In the genomic region with DNA sequence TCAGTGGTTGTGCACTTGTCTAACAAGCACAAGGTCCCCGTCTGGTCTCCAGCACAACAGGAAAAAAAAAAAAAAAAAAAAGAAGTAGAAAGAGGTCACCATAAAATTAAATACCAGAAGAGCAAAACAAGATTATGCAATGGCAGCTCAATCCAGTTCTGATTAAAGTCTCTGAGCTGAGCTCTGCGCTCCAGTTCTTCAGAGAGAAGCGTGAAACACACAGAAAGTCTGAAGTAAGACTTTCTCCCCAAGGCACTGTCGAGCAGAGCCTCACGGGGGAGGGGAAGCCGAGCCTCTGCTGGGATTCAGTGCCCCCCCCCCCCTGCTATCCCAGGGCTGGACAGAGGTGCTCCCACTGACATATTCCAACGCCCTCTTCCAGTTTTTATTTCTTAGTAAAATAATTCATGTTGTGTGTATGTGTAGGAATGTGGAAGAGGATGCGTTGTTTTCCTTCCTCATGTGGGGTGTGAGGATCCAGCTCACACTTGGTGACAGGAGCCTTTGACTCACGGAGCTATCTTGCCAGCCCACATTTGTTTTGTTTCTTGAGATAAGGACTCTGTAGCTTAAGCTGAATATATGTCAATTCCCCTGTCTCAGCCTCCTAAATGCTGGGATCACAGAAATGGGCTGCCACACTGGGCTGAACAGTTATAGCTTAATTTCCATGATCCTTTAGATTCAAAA, we compare ENCODE assay signal across 20 mouse cellular contexts. TPM values are rescaled to one million over a fixed set of nuclear protein-coding genes. Genes with fewer than 3 reads are reported as not detected.
A peak's percentile ranks its signal among the peaks of the same experiment; 100 is the strongest.
DNase-seq lines count a peak whose midpoint lies in the region; ATAC-seq lines count a peak whose summit lies in the region.
"Had no signal": no experiment of that assay in that cellular context is flagged by ENCODE, and none has a peak within 500 bp of the region (broad histone marks: within the 10 kb centered on the region; RNA-seq: fewer than 3 reads in every experiment).

No protein-coding gene starts in this region.

- peak overlapping the region; percentile 8; the same call in 1 of the 2 replicates for H3K9ac ChIP-seq in heart, embryonic 14.5 days (ENCODE audit: low read length)
- H3K9ac ChIP-seq: forebrain, embryonic 15.5 days; intestine, embryonic 15.5 days; limb, embryonic 15.5 days; stomach, embryonic 15.5 days had no signal

- intact Hi-C loops in heart, postnatal 36 days (cut with DNase I), result loop anchor here (5.0 kb wide), 1 partner anchor 240 kb away; the partner anchor contains the start of gene Srxn1

- no peaks in the 10 kb centered on the region for H3K27me3 ChIP-seq in heart, embryonic 14.5 days (ENCODE audit: control insufficient read depth, insufficient read depth, low read length)
- H3K27me3 ChIP-seq in erythroblast, embryonic 14.5 days (ENCODE audit: control insufficient read depth), result peaks cover 17% of the 10 kb centered on the region
- H3K27me3 ChIP-seq: limb, embryonic 15.5 days; megakaryocyte, embryonic 14.5 days; stomach, embryonic 15.5 days had no signal

- H3K9me3 ChIP-seq in heart, embryonic 14.5 days (ENCODE audit: control insufficient read depth, low read length), result no peaks in the 10 kb centered on the region
- H3K9me3 ChIP-seq in erythroblast, embryonic 14.5 days (ENCODE audit: control insufficient read depth, low read length), result no peaks in the 10 kb centered on the region
- H3K9me3 ChIP-seq: embryonic facial prominence, embryonic 10.5 days; forebrain, embryonic 15.5 days; intestine, embryonic 15.5 days; limb, embryonic 15.5 days; megakaryocyte, embryonic 14.5 days; stomach, embryonic 15.5 days had no signal

- 18% methylated on average over 9 of the region's 9 CpGs for WGBS in heart, embryonic 14.5 days

- no peak for DNase-seq in heart, postnatal 36 days
- peak; percentile 58 for DNase-seq in MN1 (ENCODE audit: low spot score)
- DNase-seq in cerebellum, adult 9-10 months, result no peak
- DNase-seq in right cerebral cortex, postnatal 36 days (ENCODE audit: low spot score in 2 of 2), result no peak
- DNase-seq in gastrocnemius, postnatal 25 days, result no peak
- DNase-seq: adrenal gland, postnatal 25 days; cerebellum, adult 18-20 months; gastrocnemius, postnatal 14 days; kidney, postnatal 36 days; thymus, postnatal 14 days had no signal

- H3K36me3 ChIP-seq in heart, embryonic 14.5 days (ENCODE audit: control insufficient read depth, insufficient read depth, low read length), result no peaks in the 10 kb centered on the region
- no peaks in the 10 kb centered on the region for H3K36me3 ChIP-seq in erythroblast, embryonic 14.5 days (ENCODE audit: control insufficient read depth)
- H3K36me3 ChIP-seq: embryonic facial prominence, embryonic 10.5 days; forebrain, embryonic 15.5 days; intestine, embryonic 15.5 days; limb, embryonic 15.5 days; stomach, embryonic 15.5 days had no signal

- no peak for ATAC-seq in heart, embryonic 14.5 days (ENCODE audit: insufficient number of reproducible peaks, insufficient read depth, low FRiP score, low read depth)
- peak; percentile 54 for ATAC-seq in megakaryocyte progenitor cell, adult 5-6 weeks (replicated peaks; ENCODE audit: poor library complexity)
- ATAC-seq: forebrain, embryonic 15.5 days; intestine, embryonic 15.5 days had no signal

- H3K4me3 ChIP-seq in heart, embryonic 14.5 days (ENCODE audit: control insufficient read depth in 1 of 2, insufficient read depth in 1 of 2, low read depth in 1 of 2, low read length in 2 of 2), result no peak overlapping the region
- H3K4me3 ChIP-seq in erythroblast, embryonic 14.5 days (replicated peaks), result peak overlapping the region; percentile 44
- H3K4me3 ChIP-seq: embryonic facial prominence, embryonic 10.5 days; forebrain, embryonic 15.5 days; intestine, embryonic 15.5 days; limb, embryonic 15.5 days; megakaryocyte, embryonic 14.5 days; stomach, embryonic 15.5 days had no signal

- peaks cover 12 to 18% of the 10 kb centered on the region in 2 experiments for H3K4me1 ChIP-seq in heart, embryonic 14.5 days (ENCODE audit: control insufficient read depth in 2 of 2, insufficient read depth in 2 of 2, low read length in 2 of 2)
- peaks cover 77% of the 10 kb centered on the region for H3K4me1 ChIP-seq in erythroblast, embryonic 14.5 days (ENCODE audit: control insufficient read depth)

- H3K4me2 ChIP-seq in heart, embryonic 14.5 days (ENCODE audit: low read length), result no peak overlapping the region
- H3K4me2 ChIP-seq: forebrain, embryonic 15.5 days; intestine, embryonic 15.5 days; limb, embryonic 15.5 days; stomach, embryonic 15.5 days had no signal

- H3K27ac ChIP-seq in heart, embryonic 14.5 days (replicated peaks in 1 of 2; ENCODE audit: control insufficient read depth in 1 of 2, insufficient read depth in 1 of 2, low read depth in 2 of 2, low read length in 2 of 2), result no peak overlapping the region
- H3K27ac ChIP-seq: embryonic facial prominence, embryonic 10.5 days; forebrain, embryonic 15.5 days; intestine, embryonic 15.5 days; limb, embryonic 15.5 days; stomach, embryonic 15.5 days had no signal

RNA-seq across cellular contexts. Expression of gene Trib3, which starts 3.1 kb away (rescaled TPM):
- polyA plus RNA-seq in heart, embryonic 14.5 days (2014; fragmentation: Nextera tagmentation; extraction: Ambion mirVana), result 1.8 and 1.9 TPM in 2 replicates
- total RNA-seq in heart, postnatal 36 days (2021), result 1 to 10 TPM; 3.6 to 3.8 TPM
- 1.3 TPM in 2 replicates for polyA plus RNA-seq in erythroblast, embryonic 14.5 days (2012)
- not detected in 2 replicates for total RNA-seq in megakaryocyte progenitor cell, adult 5-6 weeks (2015)
- not detected in 2 replicates for total RNA-seq in megakaryocyte progenitor cell, adult 5-6 weeks (2017)
- 1 to 10 TPM in 1 of 2 experiments, under 1 TPM in 1; 0.74 to 1.8 TPM for total RNA-seq in gastrocnemius, postnatal 25 days (2021)

RNA-seq across cellular contexts. Expression of gene Rbck1, which starts 14.5 kb away (rescaled TPM):
- polyA plus RNA-seq in heart, embryonic 14.5 days (2014; fragmentation: Nextera tagmentation; extraction: Ambion mirVana), result 63.0 and 63.1 TPM in 2 replicates
- 10 to 100 TPM; 44.2 to 51.4 TPM for total RNA-seq in heart, postnatal 36 days (2021)
- 16.2 and 20.4 TPM in 2 replicates for polyA plus RNA-seq in erythroblast, embryonic 14.5 days (2012)
- 50.3 and 75.6 TPM in 2 replicates for total RNA-seq in megakaryocyte progenitor cell, adult 5-6 weeks (2015)
- 66.8 and 67.2 TPM in 2 replicates for total RNA-seq in megakaryocyte progenitor cell, adult 5-6 weeks (2017)
- total RNA-seq in gastrocnemius, postnatal 25 days (2021), result 10 to 100 TPM; 26.6 to 32.2 TPM

RNA-seq across cellular contexts. Expression of gene Nrsn2, which starts 29.5 kb away (rescaled TPM):
- polyA plus RNA-seq in heart, embryonic 14.5 days (2014; fragmentation: Nextera tagmentation; extraction: Ambion mirVana), result 2.2 and 3.8 TPM in 2 replicates
- not detected for total RNA-seq in heart, postnatal 36 days (2021)
- polyA plus RNA-seq in erythroblast, embryonic 14.5 days (2012), result not detected in 2 replicates
- total RNA-seq in megakaryocyte progenitor cell, adult 5-6 weeks (2015), result not detected in 2 replicates
- not detected in 2 replicates for total RNA-seq in megakaryocyte progenitor cell, adult 5-6 weeks (2017)
- total RNA-seq in gastrocnemius, postnatal 25 days (2021), result not detected
- total RNA-seq: gastrocnemius, postnatal 14 days; hematopoietic stem cell, adult 5-6 weeks had no signal

RNA-seq across cellular contexts. Expression of gene Sox12, which starts 50.9 kb away (rescaled TPM):
- polyA plus RNA-seq in heart, embryonic 14.5 days (2014; fragmentation: Nextera tagmentation; extraction: Ambion mirVana), result 13.1 and 15.0 TPM in 2 replicates
- 10 to 100 TPM in 1 of 2 experiments, 1 to 10 TPM in 1; 8.2 to 13.8 TPM for total RNA-seq in heart, postnatal 36 days (2021)
- polyA plus RNA-seq in erythroblast, embryonic 14.5 days (2012), result 1.4 and 2.3 TPM in 2 replicates
- total RNA-seq in megakaryocyte progenitor cell, adult 5-6 weeks (2015), result 6.8 and 9.0 TPM in 2 replicates
- total RNA-seq in megakaryocyte progenitor cell, adult 5-6 weeks (2017), result 1.9 and 2.2 TPM in 2 replicates
- total RNA-seq in gastrocnemius, postnatal 25 days (2021), result 1 to 10 TPM; 1.1 to 1.7 TPM

RNA-seq across cellular contexts. Expression of gene Tbc1d20, which starts 53.3 kb away (rescaled TPM):
- polyA plus RNA-seq in heart, embryonic 14.5 days (2014; fragmentation: Nextera tagmentation; extraction: Ambion mirVana), result 31.6 and 32.2 TPM in 2 replicates
- total RNA-seq in heart, postnatal 36 days (2021), result 10 to 100 TPM; 43.1 to 48.7 TPM
- 0.32 and 0.90 TPM in 2 replicates for polyA plus RNA-seq in erythroblast, embryonic 14.5 days (2012)
- 18.4 and 19.7 TPM in 2 replicates for total RNA-seq in megakaryocyte progenitor cell, adult 5-6 weeks (2015)
- total RNA-seq in megakaryocyte progenitor cell, adult 5-6 weeks (2017), result 17.2 and 19.1 TPM in 2 replicates
- total RNA-seq in gastrocnemius, postnatal 25 days (2021), result 10 to 100 TPM; 27.0 to 28.9 TPM
